Comparison of ENCODE assay signal across 8 mouse cellular contexts in genomic region chr11:88716061-88716994, GRCm38 (mm10). TPM values are rescaled to one million over a fixed set of nuclear protein-coding genes. Genes with fewer than 3 reads are reported as not detected.
DNase-seq lines count a peak whose midpoint lies in the region; ATAC-seq lines count a peak whose summit lies in the region.

No protein-coding gene starts in this region.

- no peaks in the 10 kb centered on the region for H3K9me3 ChIP-seq in heart, embryonic 15.5 days (replicated peaks)

- ATAC-seq in heart, embryonic 15.5 days (replicated peaks; ENCODE audit: insufficient number of reproducible peaks, insufficient read depth, low FRiP score, low read depth) = no peak

- peak; percentile 23 to 36 for DNase-seq in lung, adult 18-20 months
- no peak for DNase-seq in lung, postnatal 14 days
- peak; percentile 56 for DNase-seq in cerebellum, adult 9-11 months
- peak; percentile 53 for DNase-seq in layer of hippocampus, adult 9-11 months
- peak; percentile 32 for DNase-seq in lung, postnatal 36 days
- DNase-seq in right cerebral cortex, postnatal 36 days (ENCODE audit: low spot score in 2 of 2) = peak; percentile 44 to 46
- DNase-seq in gastrocnemius, adult 8-10 months (ENCODE audit: low spot score in 2 of 2) = no peak

- peak overlapping the region; percentile 91 for H3K4me2 ChIP-seq in heart, embryonic 15.5 days

- under 1% methylated on average over 23 of the region's 23 CpGs for WGBS in heart, embryonic 15.5 days

- peak overlapping the region; percentile 99 for H3K9ac ChIP-seq in heart, embryonic 15.5 days

- peak overlapping the region; percentile 95 for H3K27ac ChIP-seq in heart, embryonic 15.5 days

- peak overlapping the region; percentile 93 for H3K4me3 ChIP-seq in heart, embryonic 15.5 days

- peaks cover 13% of the 10 kb centered on the region for H3K36me3 ChIP-seq in heart, embryonic 15.5 days

- H3K4me1 ChIP-seq in heart, embryonic 15.5 days (replicated peaks) = peaks cover 44% of the 10 kb centered on the region

- H3K27me3 ChIP-seq in heart, embryonic 15.5 days = no peaks in the 10 kb centered on the region

RNA-seq across cellular contexts. Expression of gene Msi2, which starts 2.0 kb away (rescaled TPM):
- 17.2 and 19.6 TPM in 2 replicates for polyA plus RNA-seq in heart, embryonic 15.5 days (2015; fragmentation: Nextera tagmentation; extraction: Ambion mirVana)
- total RNA-seq in gastrocnemius, adult 8-10 months (2022) = 100 to 1,000 TPM; 150 to 209 (median 176) TPM

Comparison
In these comparisons a context has a peak if more than half of its experiments do, and no peak if none do; other contexts are left out.
1. DNase-seq: peak in lung, adult 18-20 months (2 of 2), cerebellum, adult 9-11 months (single experiment), layer of hippocampus, adult 9-11 months (single experiment), lung, postnatal 36 days (single experiment) and right cerebral cortex, postnatal 36 days (2 of 2); none in lung, postnatal 14 days (single experiment) and gastrocnemius, adult 8-10 months (0 of 2).